Mouse (Mus musculus): Measurements from ENCODE around the gene Bcl2l13. TPM values are rescaled to one million over a fixed set of nuclear protein-coding genes. Genes with fewer than 3 reads are reported as not detected.

Gene Bcl2l13
- total and polyA plus RNA-seq, 3 experiments: 43.7 to 49.9 TPM; not detected in 1

GRCm38 (mm10) chr6:120795422-120796086 lies 40.5 kb upstream of the Bcl2l13 start (continued):
- no peak; the same call in 1 of the 2 replicates for TF ChIP-seq MAZ (IDR thresholded peaks at IDR 0.05; ENCODE audit: low read depth, low read length)
- no peak for TF ChIP-seq SMC3 (IDR thresholded peaks at IDR 0.05; ENCODE audit: low read depth, low read length)
- TF ChIP-seq CHD2 (IDR thresholded peaks at IDR 0.05; ENCODE audit: low read length): no peak
- TF ChIP-seq EP300 (IDR thresholded peaks at IDR 0.05; ENCODE audit: low read depth in 1 of 2, low read length in 2 of 2): peak; percentile 76 to 88
- TF ChIP-seq SIN3A (IDR thresholded peaks at IDR 0.05; ENCODE audit: low read length): peak; percentile 55; the same call in 1 of the 2 replicates
- TF ChIP-seq ZC3H11A (IDR thresholded peaks at IDR 0.05; ENCODE audit: low read depth, low read length): peak; percentile 26; the same call in 1 of the 2 replicates
- no peak for TF ChIP-seq TBP (IDR thresholded peaks at IDR 0.05; ENCODE audit: low read depth, low read length)
- TF ChIP-seq POLR2A (IDR thresholded peaks at IDR 0.05; ENCODE audit: control insufficient read depth in 1 of 2, insufficient read depth in 1 of 2, low read depth in 1 of 2, low read length in 2 of 2, poor library complexity in 1 of 2): no peak
- no peak for TF ChIP-seq ZMIZ1 (IDR thresholded peaks at IDR 0.05; ENCODE audit: low read depth, low read length)
- no peak for TF ChIP-seq CHD1 (IDR thresholded peaks at IDR 0.05; ENCODE audit: low read depth, low read length)
- TF ChIP-seq HCFC1 (IDR thresholded peaks at IDR 0.05; ENCODE audit: low read depth, low read length): no peak
- TF ChIP-seq RCOR1 (IDR thresholded peaks at IDR 0.05; ENCODE audit: low read depth, low read length): peak; percentile 88
- TF ChIP-seq RAD21 (IDR thresholded peaks at IDR 0.05; ENCODE audit: low read depth, low read length): 0 out of 2 replicates have a peak, but pooled peaks have one; percentile 1
- TF ChIP-seq JUND (IDR thresholded peaks at IDR 0.05; ENCODE audit: low read depth, low read length): no peak
- no peak for TF ChIP-seq ZNF384 (IDR thresholded peaks at IDR 0.05; ENCODE audit: low read depth, low read length)
- no peak for TF ChIP-seq MAX (IDR thresholded peaks at IDR 0.05; ENCODE audit: low read length)
- no peak for TF ChIP-seq ELF1 (IDR thresholded peaks at IDR 0.05; ENCODE audit: low read depth, low read length)
- no peak for TF ChIP-seq MEF2A (IDR thresholded peaks at IDR 0.05; ENCODE audit: extremely low read depth, insufficient replicate concordance, low read depth, low read length, poor library complexity, severe bottlenecking)
- peak; percentile 39; the same call in 1 of the 2 replicates for TF ChIP-seq POLR2AphosphoS2 (IDR thresholded peaks at IDR 0.05; ENCODE audit: low read length)
- no peak for TF ChIP-seq NRF1 (IDR thresholded peaks at IDR 0.05; ENCODE audit: insufficient read depth, low read depth, low read length, poor library complexity, severe bottlenecking)
- peak; percentile 51; the same call in 1 of the 2 replicates for TF ChIP-seq MYB (IDR thresholded peaks at IDR 0.05; ENCODE audit: low read depth, low read length)
- no peak for TF ChIP-seq UBTF (IDR thresholded peaks at IDR 0.05; ENCODE audit: borderline replicate concordance, insufficient read depth, low read depth, low read length)
- TF ChIP-seq TAL1 (IDR thresholded peaks at IDR 0.05; ENCODE audit: low read length): peak; percentile 72
- peak; percentile 44 for TF ChIP-seq MXI1 (IDR thresholded peaks at IDR 0.05; ENCODE audit: low read depth, low read length)
- TF ChIP-seq MAFK (IDR thresholded peaks at IDR 0.05; ENCODE audit: borderline replicate concordance, low read depth, low read length): no peak; the same call in 1 of the 2 replicates

All from MEL (cell line).